Mouse (Mus musculus): ENCODE data around the gene Kctd11.

GRCm38 (mm10) chr11:69915667-69916627, 34.7 kb upstream of the Kctd11 start:
- TF ChIP-seq CTCF (IDR thresholded peaks at IDR 0.05; ENCODE audit: borderline replicate concordance, insufficient read depth, low read depth, low read length) (no peak), POLR2A (IDR thresholded peaks at IDR 0.05; ENCODE audit: borderline replicate concordance, insufficient read depth, low read length) (no peak)
